Mouse (Mus musculus): ENCODE results near the gene Eri2.

DNA sequence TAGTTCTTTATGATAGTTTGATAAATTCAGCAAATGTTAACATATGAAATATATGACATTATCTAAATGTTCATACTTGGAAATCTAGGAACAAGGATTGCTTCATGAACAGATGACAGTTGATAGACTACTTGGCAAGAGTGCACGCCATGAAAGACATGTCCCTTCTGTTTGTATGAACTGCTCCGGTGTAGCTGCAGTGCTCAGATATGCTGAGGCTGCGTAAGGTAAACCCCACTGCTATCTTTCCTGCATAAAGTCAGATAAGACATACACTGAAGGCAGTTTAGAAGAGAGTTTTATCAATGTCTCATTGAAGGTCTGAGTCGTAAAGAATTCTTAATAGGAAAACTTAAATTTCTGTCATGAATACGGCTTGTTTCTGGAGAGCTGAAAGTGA, 8.9 kb downstream of the Eri2 start:
- TF ChIP-seq ZNF384 (IDR thresholded peaks at IDR 0.05; ENCODE audit: low read depth, low read length) (no peak), MAFK (IDR thresholded peaks at IDR 0.05; ENCODE audit: insufficient read depth, low read depth, low read length) (no peak), HCFC1 (IDR thresholded peaks at IDR 0.05; ENCODE audit: borderline replicate concordance, insufficient read depth, low read length) (no peak), ZC3H11A (IDR thresholded peaks at IDR 0.05; ENCODE audit: borderline replicate concordance, low read depth, low read length) (no peak)

Data from ES-E14 (cell line).